Mouse (Mus musculus): Measurements from ENCODE around the gene Snx9.
A peak's percentile ranks its signal among the peaks of the same experiment; 100 is the strongest.

Gene Snx9

GRCm38 (mm10) chr17:5843641-5843990, 2.5 kb downstream of the Snx9 start:
- no peak for DNase-seq (ENCODE audit: low read depth, low spot score)

GRCm38 (mm10) chr17:5845376-5845775, 4.2 kb downstream of the Snx9 start:
- DNase-seq (ENCODE audit: low read depth, low spot score) = no peak

- DNase-seq (ENCODE audit: low read depth, low spot score) = no peak
Observed at GRCm38 (mm10) chr17:5846101-5846500, 5.0 kb downstream of the Snx9 start.

- no peak for DNase-seq (ENCODE audit: low read depth, low spot score)
Observed at GRCm38 (mm10) chr17:5848706-5849415, 7.7 kb downstream of the Snx9 start.

- peak; percentile 52 for DNase-seq (ENCODE audit: low read depth, low spot score)
Observed at GRCm38 (mm10) chr17:5849421-5849910, 8.3 kb downstream of the Snx9 start.

GRCm38 (mm10) chr17:5850031-5850430, 8.9 kb downstream of the Snx9 start:
- DNase-seq (ENCODE audit: low read depth, low spot score) = no peak

- DNase-seq (ENCODE audit: low read depth, low spot score) = no peak
Observed at GRCm38 (mm10) chr17:5850476-5850875, 9.3 kb downstream of the Snx9 start.

- DNase-seq (ENCODE audit: low read depth, low spot score) = no peak
Observed at GRCm38 (mm10) chr17:5853936-5854335, 12.8 kb downstream of the Snx9 start.

GRCm38 (mm10) chr17:5855560-5855959, 14.4 kb downstream of the Snx9 start:
- no peak for DNase-seq (ENCODE audit: low read depth, low spot score)

- DNase-seq (ENCODE audit: low read depth, low spot score) = no peak
Observed at GRCm38 (mm10) chr17:5856426-5856825, 15.3 kb downstream of the Snx9 start.

- no peak for DNase-seq (ENCODE audit: low read depth, low spot score)
Observed at GRCm38 (mm10) chr17:5857206-5857605, 16.1 kb downstream of the Snx9 start.

GRCm38 (mm10) chr17:5858209-5858608, 17.1 kb downstream of the Snx9 start:
- DNase-seq (ENCODE audit: low read depth, low spot score) = no peak

GRCm38 (mm10) chr17:5862285-5862684, 21.2 kb downstream of the Snx9 start:
- no peak for DNase-seq (ENCODE audit: low read depth, low spot score)

GRCm38 (mm10) chr17:5862869-5863268, 21.7 kb downstream of the Snx9 start:
- no peak for DNase-seq (ENCODE audit: low read depth, low spot score)

GRCm38 (mm10) chr17:5863745-5864144, 22.6 kb downstream of the Snx9 start:
- no peak for DNase-seq (ENCODE audit: low read depth, low spot score)

- DNase-seq (ENCODE audit: low read depth, low spot score) = no peak
Observed at GRCm38 (mm10) chr17:5867456-5867855, 26.3 kb downstream of the Snx9 start.

- DNase-seq (ENCODE audit: low read depth, low spot score) = no peak
Observed at GRCm38 (mm10) chr17:5868319-5869031, 27.3 kb downstream of the Snx9 start.

- DNase-seq (ENCODE audit: low read depth, low spot score) = no peak
Observed at GRCm38 (mm10) chr17:5869461-5869860, 28.3 kb downstream of the Snx9 start.

- no peak for DNase-seq (ENCODE audit: low read depth, low spot score)
Observed at GRCm38 (mm10) chr17:5870002-5870401, 28.9 kb downstream of the Snx9 start.

GRCm38 (mm10) chr17:5870696-5871095, 29.6 kb downstream of the Snx9 start:
- DNase-seq (ENCODE audit: low read depth, low spot score) = no peak

- DNase-seq (ENCODE audit: low read depth, low spot score) = no peak
Observed at GRCm38 (mm10) chr17:5872506-5872905, 31.4 kb downstream of the Snx9 start.

GRCm38 (mm10) chr17:5874565-5874964, 33.4 kb downstream of the Snx9 start:
- no peak for DNase-seq (ENCODE audit: low read depth, low spot score)

GRCm38 (mm10) chr17:5877611-5878157, 36.6 kb downstream of the Snx9 start:
- no peak for DNase-seq (ENCODE audit: low read depth, low spot score)

Measured in forelimb bud, embryonic 11.5 days (tissue).